Mouse (Mus musculus) stomach, postnatal 0 days (tissue): ENCODE results near the gene Ptges3.

ENCODE experiments used
- CTCF ChIP-seq: IDR thresholded peaks from 2 replicates; pipeline ENCODE4 v1.5.1; 2016; ENCODE audit warnings: antibody characterized with exemption, low read depth, mild to moderate bottlenecking, moderate library complexity
- EP300 ChIP-seq: optimal IDR thresholded peaks from 2 replicates; pipeline ENCODE3; 2016; ENCODE audit warnings: antibody characterized with exemption

- TF ChIP-seq CTCF (no peak), EP300 (no peak)
Observed at GRCm38 (mm10) chr10:128091564-128092505, 33.1 kb downstream of the Ptges3 start, which contains the start of gene Baz2a.
